Mouse (Mus musculus) forebrain, embryonic 10.5 days (tissue): ENCODE measurements around the gene Wdr72. TPM values are rescaled to one million over a fixed set of nuclear protein-coding genes. Genes with fewer than 3 reads are reported as not detected.

Experiments used
- DNase-seq: peaks from one replicate; pipeline ENCODE4 v3.0.0-alpha.2; 2017; ENCODE audit warnings: low spot score; ENCODE audit errors: extremely low spot score
- H3K27ac ChIP-seq: fragments of 300-500 bp; sonication (generic); 2 replicates; pipeline ENCODE4 v1.5.1; 2016; ENCODE audit warnings: mild to moderate bottlenecking
- H3K27me3 ChIP-seq: fragments of 300-500 bp; sonication (generic); 2 replicates; pipeline ENCODE4 v1.6.1; 2016; ENCODE audit warnings: mild to moderate bottlenecking; ENCODE audit not compliant: poor library complexity, severe bottlenecking
- H3K36me3 ChIP-seq: fragments of 300-500 bp; sonication (generic); replicated peaks from 2 replicates; pipeline ENCODE4 v1.6.1; 2016; ENCODE audit warnings: mild to moderate bottlenecking, moderate library complexity
- H3K4me1 ChIP-seq: fragments of 300-500 bp; sonication (generic); 2 replicates; pipeline ENCODE4 v1.6.1; 2016
- H3K4me3 ChIP-seq: fragments of 300-500 bp; sonication (generic); 2 replicates; pipeline ENCODE4 v1.5.1; 2016; ENCODE audit warnings: mild to moderate bottlenecking, moderate library complexity
- H3K9me3 ChIP-seq: fragments of 300-500 bp; sonication (generic); 2 replicates; pipeline ENCODE4 v1.6.1; 2016; ENCODE audit warnings: mild to moderate bottlenecking, moderate library complexity
- WGBS: fragments of 180-500 bp; shearing (Covaris S2); methylation state at CpG from one replicate; pipeline ENCODE4 v1.1.7; 2016; 5-methylcytosine and 5-hydroxymethylcytosine counted together
- polyA plus RNA-seq: library from polyadenylated mRNA; unstranded; fragments of >200 nt; fragmentation: Nextera tagmentation; extraction: Ambion mirVana; gene quantifications from 2 replicates; pipeline ENCODE4 v1.2.1, GENCODE M21; 2016

Wdr72 gene
- polyA plus RNA-seq, 1 experiment from 2014 or later = 0.07 TPM

GRCm38 (mm10) chr9:74332321-74332720, 222.2 kb downstream of the Wdr72 start:
- DNase-seq = no peak
- peaks cover 14% of the 10 kb centered on the region for H3K4me1 ChIP-seq
- H3K27ac ChIP-seq = no peak overlapping the region
- H3K36me3 ChIP-seq = no peaks in the 10 kb centered on the region
- H3K4me3 ChIP-seq = no peak overlapping the region
- H3K9me3 ChIP-seq = no peaks in the 10 kb centered on the region
- 85% methylated on average over 3 of the region's 3 CpGs for WGBS
- H3K27me3 ChIP-seq = peaks cover 29% of the 10 kb centered on the region; the same call in 1 of the 2 replicates

Other genes starting within 250 kb of the Wdr72 start
- 0.05 and 0.07 TPM in 2 replicates for gene Unc13c, start 141.4 kb upstream of the Wdr72 start, polyA plus RNA-seq